Mouse (Mus musculus): Measurements from ENCODE around the gene Lins1. TPM values are rescaled to one million over a fixed set of nuclear protein-coding genes. Genes with fewer than 3 reads are reported as not detected.

Gene Lins1
- 10.4 TPM for polyA plus RNA-seq (2017; shearing (Covaris generic))

GRCm38 (mm10) chr7:66689620-66690360 lies at the start of gene Lins1:
Gene Lins1, plus strand, starts transcription at chr7:66689889.

GRCm38 (mm10) chr7:66689294-66689619 lies 432 bp upstream of the Lins1 start, which contains the start of gene Asb7:
Gene Asb7, minus strand, starts transcription at chr7:66689596.

GRCm38 (mm10) chr7:66743377-66743781 lies 53.7 kb downstream of the Lins1 start, which contains the start of gene Cers3:
Gene Cers3, plus strand, starts transcription at chr7:66743504.

Other genes starting within 250 kb of the Lins1 start
- 2.9 TPM for gene Asb7, start 293 bp upstream of the Lins1 start, polyA plus RNA-seq (2017; shearing (Covaris generic))
- gene Cers3, start 53.6 kb downstream of the Lins1 start, polyA plus RNA-seq (2017; shearing (Covaris generic)): not detected
- gene Adamts17, start 149.8 kb downstream of the Lins1 start, polyA plus RNA-seq (2017; shearing (Covaris generic)): 0.55 TPM